Mouse (Mus musculus) CH12.LX (cell line): ENCODE results near the gene Mum1. TPM values are rescaled to one million over a fixed set of nuclear protein-coding genes. Genes with fewer than 3 reads are reported as not detected.
A peak's percentile ranks its signal among the peaks of the same experiment; 100 is the strongest.

ENCODE experiments used
- DNase-seq: peaks from one replicate; pipeline ENCODE4 v3.0.0-alpha.2; 2013; ENCODE audit errors: extremely low read depth
- H3K27ac ChIP-seq: 2 replicates; pipeline ENCODE4 v1.5.1; 2012; ENCODE audit warnings: low read depth, mild to moderate bottlenecking, control low read depth, moderate library complexity; ENCODE audit not compliant: insufficient read depth
- H3K27me3 ChIP-seq: replicated peaks from 2 replicates; pipeline ENCODE3; 2012; ENCODE audit warnings: inconsistent platforms
- H3K36me3 ChIP-seq, 2 experiments: replicated peaks in 1 of 2; 2 replicates each; pipeline versions ENCODE3 to v1.6.1; 2012; ENCODE audit warnings: inconsistent platforms in 1 of 2, low read length in 1 of 2, mild to moderate bottlenecking in 1 of 2, mixed read lengths in 1 of 2, moderate library complexity in 1 of 2; ENCODE audit not compliant: control insufficient read depth in 1 of 2, insufficient read depth in 1 of 2
- H3K4me1 ChIP-seq, 2 experiments: 2 replicates each; pipeline ENCODE4 v1.6.1; 2012; ENCODE audit warnings: inconsistent platforms in 1 of 2, moderate library complexity in 1 of 2; ENCODE audit not compliant: insufficient read depth in 2 of 2, control insufficient read depth in 1 of 2
- H3K4me2 ChIP-seq: 2 replicates; pipeline ENCODE4 v1.6.1; 2012; ENCODE audit warnings: low read depth, mild to moderate bottlenecking, control low read depth; ENCODE audit not compliant: poor library complexity, insufficient read depth, severe bottlenecking
- H3K4me3 ChIP-seq, 3 experiments: fragments of 150-350 bp in 1 of 3; sonication (generic) in 1 of 3; replicated peaks in 1 of 3; 2 replicates each; pipeline versions ENCODE3 to v1.5.1; 2011 to 2012; ENCODE audit warnings: low read depth in 2 of 3, low read length in 2 of 3, mild to moderate bottlenecking in 2 of 3, moderate library complexity in 2 of 3, control low read depth in 1 of 3, improper control_type of control experiment in 1 of 3, inconsistent platforms in 1 of 3, mixed read lengths in 1 of 3; ENCODE audit not compliant: poor library complexity in 1 of 3
- H3K79me2 ChIP-seq: replicated peaks from 2 replicates; pipeline ENCODE4 v1.6.1; 2012; ENCODE audit warnings: mild to moderate bottlenecking, moderate library complexity; ENCODE audit not compliant: control insufficient read depth, poor library complexity, insufficient read depth, severe bottlenecking; ENCODE audit errors: extremely low read depth
- H3K9ac ChIP-seq: 2 replicates; pipeline ENCODE4 v1.6.1; 2012; ENCODE audit warnings: low read depth, mild to moderate bottlenecking, control low read depth, moderate library complexity; ENCODE audit not compliant: insufficient read depth
- H3K9me3 ChIP-seq: replicated peaks from 2 replicates; pipeline ENCODE3; 2012; ENCODE audit warnings: low read length, inconsistent platforms, mixed read lengths
- BHLHE40 ChIP-seq: IDR thresholded peaks from 2 replicates; pipeline ENCODE4 v1.6.1; 2011; ENCODE audit warnings: mild to moderate bottlenecking, low read depth, low read length, improper control_type of control experiment
- CHD1 ChIP-seq: IDR thresholded peaks from 2 replicates; pipeline ENCODE4 v1.6.1; 2012; ENCODE audit warnings: low read depth, low read length, improper control_type of control experiment, inconsistent platforms
- CTCF ChIP-seq, 2 experiments: IDR thresholded peaks in 1 of 2; conservative IDR thresholded peaks in 1 of 2; 2 replicates each; pipeline ENCODE4 v1.5.1; 2011 to 2012; ENCODE audit warnings: low read depth in 2 of 2, low read length in 2 of 2, improper control_type of control experiment in 1 of 2, inconsistent platforms in 1 of 2, mild to moderate bottlenecking in 1 of 2, moderate library complexity in 1 of 2
- E2F4 ChIP-seq: IDR thresholded peaks from 2 replicates; pipeline ENCODE4 v1.6.1; 2011; ENCODE audit warnings: low read depth, low read length, improper control_type of control experiment; ENCODE audit not compliant: insufficient replicate concordance
- EP300 ChIP-seq: IDR thresholded peaks from 2 replicates; pipeline ENCODE4 v1.6.1; 2011; ENCODE audit warnings: low read length, improper control_type of control experiment
- ETS1 ChIP-seq: conservative IDR thresholded peaks from 2 replicates; pipeline ENCODE4 v1.6.1; 2012; ENCODE audit warnings: low read depth, mild to moderate bottlenecking, inconsistent platforms, low read length, improper control_type of control experiment, moderate library complexity
- IRF4 ChIP-seq: IDR thresholded peaks from 2 replicates; pipeline ENCODE4 v1.6.1; 2014; ENCODE audit warnings: low read depth, mild to moderate bottlenecking, inconsistent platforms, low read length, improper control_type of control experiment
- JUN ChIP-seq: IDR thresholded peaks from 2 replicates; pipeline ENCODE4 v1.6.1; 2011; ENCODE audit warnings: low read depth, mild to moderate bottlenecking, low read length, improper control_type of control experiment, moderate library complexity; ENCODE audit not compliant: insufficient read depth
- JUND ChIP-seq: conservative IDR thresholded peaks from 2 replicates; pipeline ENCODE4 v1.6.1; 2011; ENCODE audit warnings: low read depth, low read length, improper control_type of control experiment
- KAT2A ChIP-seq: IDR thresholded peaks from 2 replicates; pipeline ENCODE4 v1.6.1; 2012; ENCODE audit warnings: low read length, improper control_type of control experiment, inconsistent platforms; ENCODE audit not compliant: insufficient replicate concordance
- MAFK ChIP-seq: IDR thresholded peaks from 2 replicates; pipeline ENCODE4 v1.6.1; 2011; ENCODE audit warnings: low read length, improper control_type of control experiment; ENCODE audit not compliant: insufficient replicate concordance
- MAX ChIP-seq: IDR thresholded peaks from 2 replicates; pipeline ENCODE4 v1.6.1; 2011; ENCODE audit warnings: low read length, improper control_type of control experiment
- MXI1 ChIP-seq: IDR thresholded peaks from 2 replicates; pipeline ENCODE4 v1.6.1; 2011; ENCODE audit warnings: mild to moderate bottlenecking, low read depth, low read length, improper control_type of control experiment
- MYC ChIP-seq: IDR thresholded peaks from 2 replicates; pipeline ENCODE4 v1.6.1; 2011; ENCODE audit warnings: low read depth, mild to moderate bottlenecking, improper control_type of control experiment, low read length
- NELFE ChIP-seq: IDR thresholded peaks from 2 replicates; pipeline ENCODE4 v1.6.1; 2011; ENCODE audit warnings: low read depth, low read length, improper control_type of control experiment
- PAX5 ChIP-seq: IDR thresholded peaks from 2 replicates; pipeline ENCODE4 v1.6.1; 2012; ENCODE audit warnings: low read length, inconsistent platforms, mixed read lengths
- POLR2A ChIP-seq: IDR thresholded peaks from 2 replicates; pipeline ENCODE4 v1.6.1; 2011; ENCODE audit warnings: low read depth, mild to moderate bottlenecking, improper control_type of control experiment, low read length
- POLR2AphosphoS2 ChIP-seq: IDR thresholded peaks from 2 replicates; pipeline ENCODE4 v1.6.1; 2011; ENCODE audit warnings: low read depth, low read length, improper control_type of control experiment
- RCOR1 ChIP-seq: conservative IDR thresholded peaks from 2 replicates; pipeline ENCODE4 v1.6.1; 2012; ENCODE audit warnings: low read depth, mild to moderate bottlenecking, inconsistent platforms, low read length, improper control_type of control experiment
- SIN3A ChIP-seq: IDR thresholded peaks from 2 replicates; pipeline ENCODE4 v1.6.1; 2012; ENCODE audit warnings: low read length, improper control_type of control experiment, inconsistent platforms
- SMC3 ChIP-seq: IDR thresholded peaks from 2 replicates; pipeline ENCODE4 v1.6.1; 2011; ENCODE audit warnings: low read depth, low read length, improper control_type of control experiment
- TBP ChIP-seq: conservative IDR thresholded peaks from 2 replicates; pipeline ENCODE4 v1.6.1; 2011; ENCODE audit warnings: low read depth, low read length, improper control_type of control experiment
- TCF12 ChIP-seq: IDR thresholded peaks from 2 replicates; pipeline ENCODE4 v1.6.1; 2014; ENCODE audit warnings: low read depth, mild to moderate bottlenecking, inconsistent platforms, low read length, improper control_type of control experiment
- USF2 ChIP-seq: conservative IDR thresholded peaks from 2 replicates; pipeline ENCODE4 v1.6.1; 2011; ENCODE audit warnings: low read depth, low read length, improper control_type of control experiment
- ZMIZ1 ChIP-seq: IDR thresholded peaks from 2 replicates; pipeline ENCODE4 v1.6.1; 2012; ENCODE audit warnings: low read depth, mild to moderate bottlenecking, inconsistent platforms, low read length, improper control_type of control experiment
- ZNF384 ChIP-seq: IDR thresholded peaks from 2 replicates; pipeline ENCODE4 v1.6.1; 2012; ENCODE audit warnings: low read depth, low read length, improper control_type of control experiment, inconsistent platforms
- dilution Hi-C: fragments of 300-500 bp; cut with MboI; formaldehyde crosslinking; loops from 2 replicates; pipeline ENCODE4 v1.14.3; 2020; ENCODE audit warnings: low sequenced_read_pairs; ENCODE audit not compliant: extremely low pct_unique_long_range_greater_than_20kb, extremely low pct_ligation_motif_present
- in situ Hi-C: fragments of 300-500 bp; cut with MboI; formaldehyde crosslinking; loops from 3 replicates; pipeline ENCODE4 v1.14.3; 2019; ENCODE audit warnings: low sequenced_read_pairs, low pct_ligation_motif_present, low pct_unique_long_range_greater_than_20kb, mixed read lengths
- polyA plus RNA-seq: library from polyadenylated mRNA; unstranded; fragments of >175 nt; gene quantifications from 2 replicates; pipeline ENCODE4 v1.2.1, GENCODE M21; 2012; ENCODE audit warnings: low read depth; ENCODE audit not compliant: insufficient read length
- total RNA-seq, 2 experiments: library from RNA; depleted of rRNA; stranded (reverse); fragments of 300-350 nt in 1 of 2; fragments of >200 nt in 1 of 2; gene quantifications; 2 replicates each; pipeline ENCODE4 v1.2.3; 2012 to 2014

The Mum1 gene
- total and polyA plus RNA-seq, 3 experiments = 22.9 to 35.6 (median 25.1) TPM

- TF ChIP-seq MAX (peak; percentile 50; the same call in 1 of the 2 replicates), ZNF384 (no peak), SIN3A (peak; percentile 79), KAT2A (no peak), ETS1 (peak; percentile 48), NELFE (no peak), JUND (no peak), SMC3 (no peak), USF2 (no peak), IRF4 (peak; percentile 49; the same call in 1 of the 2 replicates), MXI1 (peak; percentile 69), EP300 (peak; percentile 28; the same call in 1 of the 2 replicates), RCOR1 (no peak), TCF12 (peak; percentile 63; the same call in 1 of the 2 replicates), BHLHE40 (no peak), ZMIZ1 (peak; percentile 45; the same call in 1 of the 2 replicates), CHD1 (no peak), CTCF (conservative IDR thresholded peaks at IDR 0.05 in 1 of 2, IDR thresholded peaks at IDR 0.05 in 1 of 2; ENCODE audit: low read depth in 2 of 2, low read length in 2 of 2) (no peak), TBP (no peak), PAX5 (no peak), JUN (no peak), POLR2AphosphoS2 (no peak; the same call in 1 of the 2 replicates), E2F4 (no peak)
Measured at GRCm38 (mm10) chr10:80281921-80282371, 55.7 kb downstream of the Mum1 start (continued).

GRCm38 (mm10) chr10:80282481-80283441 lies 56.5 kb downstream of the Mum1 start:
- Histone ChIP-seq H3K9me3 (no peaks in the 10 kb centered on the region), H3K27me3 (no peaks in the 10 kb centered on the region), H3K4me3 (peak overlapping the region in 1 of 3 experiments; percentile 12), H3K9ac (peak overlapping the region; percentile 33; the same call in 1 of the 2 replicates), H3K27ac (peak overlapping the region; percentile 91), H3K36me3 (peaks cover 72 to 94% of the 10 kb centered on the region in 2 experiments), H3K4me2 (peak overlapping the region; percentile 35; the same call in 1 of the 2 replicates), H3K4me1 (peaks cover 56 to 89% of the 10 kb centered on the region in 2 experiments), H3K79me2 (no peaks in the 10 kb centered on the region)
- in situ Hi-C loops (no loop called here), dilution Hi-C loops (no loop called here)
- no peak for DNase-seq
- TF ChIP-seq MAFK (no peak), MYC (no peak), POLR2A (0 out of 2 replicates have a peak, but pooled peaks have one; percentile 20)
